Mouse (Mus musculus) neural tube, embryonic 14.5 days (tissue): ENCODE data around the gene Zfp217. TPM values are rescaled to one million over a fixed set of nuclear protein-coding genes. Genes with fewer than 3 reads are reported as not detected.

Source experiments
- ATAC-seq: fragments of 200-750 bp; cut with Nextera tagmentation; 2 replicates; pipeline ENCODE4 v1.8.0; 2017; ENCODE audit warnings: low read depth, mild to moderate bottlenecking, moderate TSS enrichment, moderate library complexity
- H3K27ac ChIP-seq: fragments of 300-500 bp; sonication (generic); 2 replicates; pipeline ENCODE4 v1.5.1; 2014; ENCODE audit warnings: low read depth, mild to moderate bottlenecking, control low read depth, low read length, moderate library complexity, mixed read lengths
- H3K27me3 ChIP-seq: fragments of 300-500 bp; sonication (generic); 2 replicates; pipeline ENCODE4 v1.6.1; 2014; ENCODE audit warnings: low read length; ENCODE audit not compliant: control insufficient read depth, insufficient read depth
- H3K36me3 ChIP-seq: fragments of 300-500 bp; sonication (generic); 2 replicates; pipeline ENCODE4 v1.6.1; 2014; ENCODE audit warnings: low read length, mixed read lengths; ENCODE audit not compliant: control insufficient read depth, insufficient read depth
- H3K4me1 ChIP-seq: fragments of 300-500 bp; sonication (generic); 2 replicates; pipeline ENCODE4 v1.6.1; 2014; ENCODE audit warnings: low read length; ENCODE audit not compliant: control insufficient read depth, insufficient read depth
- H3K4me2 ChIP-seq: fragments of 300-500 bp; sonication (generic); 2 replicates; pipeline ENCODE4 v1.6.1; 2014; ENCODE audit warnings: mild to moderate bottlenecking, low read depth, low read length, control low read depth
- H3K4me3 ChIP-seq: fragments of 300-500 bp; sonication (generic); 2 replicates; pipeline ENCODE4 v1.5.1; 2014; ENCODE audit warnings: low read depth, low read length, control low read depth, mixed read lengths
- H3K9ac ChIP-seq: fragments of 300-500 bp; sonication (generic); replicated peaks from 2 replicates; pipeline ENCODE4 v1.6.1; 2014; ENCODE audit warnings: low read depth, mild to moderate bottlenecking, control low read depth, low read length, mixed read lengths
- H3K9me3 ChIP-seq: fragments of 300-500 bp; sonication (generic); 2 replicates; pipeline ENCODE4 v1.6.1; 2016; ENCODE audit warnings: low read length; ENCODE audit not compliant: control insufficient read depth
- WGBS: fragments of 180-500 bp; shearing (Covaris S2); extraction: QIAGEN DNeasy Blood & Tissue Kit; methylation state at CpG from one replicate; pipeline ENCODE4 v1.1.7; 2014; 5-methylcytosine and 5-hydroxymethylcytosine counted together
- polyA plus RNA-seq: library from polyadenylated mRNA; unstranded; fragments of >200 nt; fragmentation: Nextera tagmentation; extraction: Ambion mirVana; gene quantifications from 2 replicates; pipeline ENCODE4 v1.2.1, GENCODE M21; 2014

Gene Zfp217
- polyA plus RNA-seq, 1 experiment from 2014 or later = 1.1 TPM

GRCm38 (mm10) chr2:170143861-170144260, 4.0 kb downstream of the Zfp217 start:
- no peaks in the 10 kb centered on the region for H3K36me3 ChIP-seq
- no peak overlapping the region for H3K27ac ChIP-seq
- no peaks in the 10 kb centered on the region for H3K9me3 ChIP-seq
- H3K4me1 ChIP-seq = no peaks in the 10 kb centered on the region
- 15% methylated on average over 3 of the region's 3 CpGs for WGBS
- H3K27me3 ChIP-seq = no peaks in the 10 kb centered on the region
- no peak overlapping the region for H3K4me3 ChIP-seq
- ATAC-seq = no peak
- no peak overlapping the region for H3K4me2 ChIP-seq
- no peak overlapping the region for H3K9ac ChIP-seq

GRCm38 (mm10) chr2:170142542-170142941, 5.4 kb downstream of the Zfp217 start:
- ATAC-seq = no peak
- Histone ChIP-seq H3K4me2 (no peak overlapping the region), H3K9me3 (no peaks in the 10 kb centered on the region), H3K36me3 (no peaks in the 10 kb centered on the region), H3K27ac (no peak overlapping the region), H3K27me3 (no peaks in the 10 kb centered on the region), H3K4me1 (no peaks in the 10 kb centered on the region), H3K4me3 (no peak overlapping the region), H3K9ac (no peak overlapping the region)
- WGBS = 92% methylated on average over 10 of the region's 10 CpGs

GRCm38 (mm10) chr2:170141481-170141880, 6.4 kb downstream of the Zfp217 start:
- no peak overlapping the region for H3K4me3 ChIP-seq
- no peaks in the 10 kb centered on the region for H3K36me3 ChIP-seq
- no peak overlapping the region for H3K27ac ChIP-seq
- no peak overlapping the region for H3K9ac ChIP-seq
- ATAC-seq = no peak
- no peaks in the 10 kb centered on the region for H3K9me3 ChIP-seq
- no peaks in the 10 kb centered on the region for H3K27me3 ChIP-seq
- H3K4me2 ChIP-seq = no peak overlapping the region
- WGBS = 93% methylated on average over 5 of the region's 5 CpGs
- H3K4me1 ChIP-seq = no peaks in the 10 kb centered on the region

GRCm38 (mm10) chr2:170139411-170140046, 8.4 kb downstream of the Zfp217 start:
- 73% methylated on average over 9 of the region's 9 CpGs for WGBS
- no peak overlapping the region for H3K4me2 ChIP-seq
- no peak overlapping the region for H3K9ac ChIP-seq
- no peaks in the 10 kb centered on the region for H3K36me3 ChIP-seq
- H3K27ac ChIP-seq = no peak overlapping the region
- H3K27me3 ChIP-seq = no peaks in the 10 kb centered on the region
- no peak for ATAC-seq
- no peaks in the 10 kb centered on the region for H3K4me1 ChIP-seq
- H3K9me3 ChIP-seq = no peaks in the 10 kb centered on the region
- H3K4me3 ChIP-seq = no peak overlapping the region

- no peak for ATAC-seq
- Histone ChIP-seq H3K27ac (no peak overlapping the region), H3K9me3 (no peaks in the 10 kb centered on the region), H3K4me1 (0 out of 2 replicates have a peak, but pooled peaks cover 8% of the 10 kb centered on the region), H3K4me2 (no peak overlapping the region), H3K36me3 (no peaks in the 10 kb centered on the region), H3K9ac (no peak overlapping the region), H3K27me3 (no peaks in the 10 kb centered on the region), H3K4me3 (no peak overlapping the region)
- 52% methylated on average over 3 of the region's 3 CpGs for WGBS
Measured at GRCm38 (mm10) chr2:170136928-170137327, 11.0 kb downstream of the Zfp217 start.

- no peak overlapping the region for H3K9ac ChIP-seq
- 90% methylated on average over 6 of the region's 6 CpGs for WGBS
- ATAC-seq = no peak
- H3K4me3 ChIP-seq = no peak overlapping the region
- no peaks in the 10 kb centered on the region for H3K9me3 ChIP-seq
- no peaks in the 10 kb centered on the region for H3K36me3 ChIP-seq
- H3K4me1 ChIP-seq = 0 out of 2 replicates have a peak, but pooled peaks cover 11% of the 10 kb centered on the region
- H3K4me2 ChIP-seq = no peak overlapping the region
- no peaks in the 10 kb centered on the region for H3K27me3 ChIP-seq
- no peak overlapping the region for H3K27ac ChIP-seq
Measured at GRCm38 (mm10) chr2:170135820-170136219, 12.1 kb downstream of the Zfp217 start.

- Histone ChIP-seq H3K36me3 (no peaks in the 10 kb centered on the region), H3K4me3 (no peak overlapping the region; the same call in 1 of the 2 replicates), H3K27me3 (no peaks in the 10 kb centered on the region), H3K9me3 (no peaks in the 10 kb centered on the region), H3K27ac (no peak overlapping the region), H3K4me1 (0 out of 2 replicates have a peak, but pooled peaks cover 11% of the 10 kb centered on the region), H3K4me2 (peak overlapping the region; percentile 51; the same call in 1 of the 2 replicates), H3K9ac (no peak overlapping the region)
- 15% methylated on average over 12 of the region's 12 CpGs for WGBS
- ATAC-seq = no peak
Measured at GRCm38 (mm10) chr2:170134026-170134690, 13.7 kb downstream of the Zfp217 start.

- H3K9ac ChIP-seq = peak overlapping the region; percentile 44
- peak overlapping the region; percentile 55 for H3K27ac ChIP-seq
- peak overlapping the region; percentile 51 for H3K4me2 ChIP-seq
- no peaks in the 10 kb centered on the region for H3K9me3 ChIP-seq
- under 1% methylated on average over 28 of the region's 28 CpGs for WGBS
- H3K4me1 ChIP-seq = peaks cover 18% of the 10 kb centered on the region
- no peak for ATAC-seq
- no peaks in the 10 kb centered on the region for H3K36me3 ChIP-seq
- peak overlapping the region; percentile 28 for H3K4me3 ChIP-seq
- no peaks in the 10 kb centered on the region for H3K27me3 ChIP-seq
Measured at GRCm38 (mm10) chr2:170133093-170133731, 14.7 kb downstream of the Zfp217 start.

- Histone ChIP-seq H3K9me3 (no peaks in the 10 kb centered on the region), H3K9ac (peak overlapping the region; percentile 44; the same call in 1 of the 2 replicates), H3K27me3 (no peaks in the 10 kb centered on the region), H3K4me2 (peak overlapping the region; percentile 51), H3K4me1 (peaks cover 19% of the 10 kb centered on the region), H3K36me3 (no peaks in the 10 kb centered on the region), H3K27ac (peak overlapping the region; percentile 55), H3K4me3 (peak overlapping the region; percentile 28)
- no peak for ATAC-seq
- WGBS = 0% methylated on average over 3 of the region's 3 CpGs
Measured at GRCm38 (mm10) chr2:170132716-170133092, 15.2 kb downstream of the Zfp217 start.
